Mouse (Mus musculus) embryo, embryonic 10 days (tissue): ENCODE data around the gene Spock1.
A peak's percentile ranks its signal among the peaks of the same experiment; 100 is the strongest.
"Not testable (repeated sequence)": the region's sequence is repeated elsewhere in the genome, so short reads cannot be mapped to it uniquely, and the experiment has no call there.

Experiments used
- DNase-seq: peaks from one replicate; pipeline ENCODE4 v3.0.0-alpha.2; 2015; ENCODE audit warnings: low spot score

Spock1 gene

DNA sequence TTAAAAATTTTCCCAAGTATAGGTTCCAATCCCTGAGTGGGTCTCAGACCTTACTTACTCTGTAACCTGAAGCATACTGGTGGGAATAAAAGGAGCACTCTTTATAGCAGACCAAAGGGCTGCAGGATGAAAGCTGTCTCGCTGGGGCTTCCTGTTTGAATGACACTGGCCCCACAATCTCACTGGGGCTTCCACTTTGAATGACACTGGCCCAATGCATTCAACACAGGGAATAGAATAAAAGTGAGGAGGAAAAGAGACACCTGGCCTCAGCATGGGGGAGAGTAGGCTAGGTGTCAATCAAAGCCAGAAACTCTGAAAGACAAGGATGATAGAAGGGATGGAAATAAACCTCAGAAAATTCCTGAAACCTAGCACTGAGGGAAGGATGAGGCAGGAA is 413.3 kb downstream of the Spock1 start:
- no peak for DNase-seq

DNA sequence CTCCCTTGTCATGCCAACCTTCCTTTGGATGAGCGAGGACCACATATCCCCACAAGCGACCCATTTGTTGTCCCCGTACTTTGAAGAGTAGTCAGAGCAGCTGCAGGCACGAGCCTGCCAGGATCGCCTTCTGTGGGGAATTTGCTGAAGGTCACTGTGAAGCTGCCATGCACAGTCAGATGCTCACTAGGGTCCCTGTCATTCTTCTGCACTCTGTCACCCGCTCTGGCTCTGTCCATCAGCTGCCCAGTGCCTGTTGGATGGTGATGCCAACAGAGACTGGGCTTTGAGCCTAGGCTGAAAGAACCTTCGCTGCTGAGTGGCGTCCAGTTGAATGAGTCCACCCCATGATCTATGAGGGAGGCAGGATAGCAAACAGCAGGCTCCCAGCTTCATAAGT is 419.2 kb downstream of the Spock1 start:
- no peak for DNase-seq

DNA sequence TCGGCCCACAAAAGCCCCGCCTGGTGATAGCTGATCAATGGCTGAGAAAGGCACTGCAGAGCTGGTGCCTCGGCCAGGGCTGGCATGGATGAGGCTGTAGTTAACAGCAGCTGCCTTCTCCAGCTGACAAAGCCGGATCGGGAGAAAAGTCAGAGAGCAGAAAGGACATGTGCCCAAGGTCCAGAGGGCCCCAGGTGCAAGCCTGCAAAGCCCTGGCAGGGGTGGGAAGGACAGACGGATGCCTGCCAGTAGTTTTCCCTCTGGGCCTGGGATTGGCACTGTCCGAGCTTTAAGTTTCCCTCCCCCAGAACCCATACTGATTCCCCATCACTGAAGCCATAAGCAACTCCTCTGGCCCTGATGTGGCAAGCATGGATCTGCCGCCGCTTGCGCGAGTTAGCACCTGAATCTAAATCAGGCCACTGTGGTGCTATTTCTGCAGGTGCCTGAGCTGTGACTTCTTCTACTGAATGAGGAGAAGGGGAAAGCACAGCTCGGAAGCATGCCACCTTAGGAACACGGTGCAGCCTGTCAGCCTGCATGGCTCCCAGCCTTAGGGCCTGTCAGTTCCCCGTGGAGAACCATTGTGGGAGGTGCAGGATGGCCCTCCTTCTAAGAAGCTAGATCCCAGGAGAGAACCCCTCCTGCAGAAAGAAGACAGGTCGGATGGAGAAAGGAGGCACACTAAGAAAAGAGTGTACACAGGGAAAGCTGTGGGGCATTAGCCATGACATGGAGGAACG is 423.5 kb downstream of the Spock1 start:
- DNase-seq = no peak

DNA sequence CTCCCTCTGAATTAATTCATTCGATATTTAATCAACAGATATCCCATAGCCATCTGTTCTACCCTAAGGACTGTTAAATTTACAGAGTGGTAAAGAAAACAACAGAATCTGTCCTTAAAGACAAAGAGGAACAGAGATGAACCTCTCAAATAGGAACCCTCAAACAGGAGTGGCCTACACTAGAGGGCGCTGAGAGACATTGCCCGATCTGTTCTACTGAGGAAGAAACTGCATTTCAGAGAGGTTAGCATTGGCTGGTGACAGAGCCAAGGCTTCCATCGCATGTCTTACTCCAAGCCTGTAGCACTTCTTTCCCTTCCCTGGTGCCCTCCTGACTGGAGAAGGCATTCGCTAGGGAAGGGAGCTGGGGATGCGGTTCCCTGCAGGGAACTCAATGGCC is 431.4 kb downstream of the Spock1 start:
- peak; percentile 70 for DNase-seq

DNA sequence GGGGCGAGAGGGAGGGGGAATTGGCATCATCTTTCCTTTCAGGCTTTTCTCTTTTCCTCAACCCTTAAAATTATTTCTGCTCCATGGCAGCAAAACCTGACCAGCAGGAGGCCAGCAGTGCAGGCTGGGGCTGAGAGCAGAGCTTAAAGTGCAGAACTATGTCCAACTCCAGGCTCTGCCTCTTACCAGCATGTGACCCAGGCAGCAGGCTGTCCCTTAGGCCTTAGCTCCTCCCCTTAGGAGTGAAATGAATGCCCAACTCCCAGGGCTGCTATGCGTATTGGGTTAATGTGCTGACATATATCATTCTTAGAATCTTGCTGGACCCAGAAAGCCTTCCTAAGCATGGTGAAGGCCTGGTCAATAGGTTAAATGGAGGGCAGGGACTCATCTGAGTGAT is 434.1 kb downstream of the Spock1 start:
- DNase-seq = peak; percentile 13

DNA sequence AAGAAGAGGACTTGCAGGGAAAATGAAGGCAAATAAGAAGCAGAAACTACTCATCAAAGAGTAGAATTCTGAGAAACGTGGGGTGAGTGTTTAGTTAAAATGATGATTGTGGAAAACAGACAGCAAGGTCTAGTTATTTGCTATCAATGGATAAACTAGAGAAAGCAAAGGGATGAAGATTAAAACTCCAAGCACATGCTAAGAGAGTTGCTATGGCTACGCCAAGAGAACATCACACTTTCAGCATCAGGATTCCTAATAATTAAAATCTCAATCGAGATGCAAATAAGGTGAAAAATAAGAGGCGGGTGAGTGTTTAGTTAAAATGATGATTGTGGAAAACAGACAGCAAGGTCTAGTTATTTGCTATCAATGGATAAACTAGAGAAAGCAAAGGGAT is 437.2 kb downstream of the Spock1 start:
- not testable (repeated sequence) for DNase-seq

DNA sequence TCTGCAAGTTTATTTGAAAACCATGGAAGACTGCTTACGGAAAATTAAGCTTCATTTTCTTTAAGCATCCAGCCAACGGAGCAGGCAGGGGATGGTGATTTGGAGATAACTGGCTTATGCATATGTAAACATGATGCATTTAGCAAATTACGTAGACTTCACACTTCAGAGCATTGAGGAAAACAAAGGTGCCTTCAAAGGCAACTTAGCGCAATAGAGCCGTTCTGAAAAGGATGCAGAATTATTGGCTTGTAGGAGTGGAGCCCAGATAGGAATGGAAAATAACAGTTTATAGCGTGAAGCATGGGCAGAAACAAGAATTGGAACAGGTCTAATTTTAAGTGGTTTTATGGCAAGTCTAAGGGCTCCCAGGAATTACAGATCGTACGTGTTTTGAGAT is 448.2 kb downstream of the Spock1 start:
- DNase-seq = no peak

DNA sequence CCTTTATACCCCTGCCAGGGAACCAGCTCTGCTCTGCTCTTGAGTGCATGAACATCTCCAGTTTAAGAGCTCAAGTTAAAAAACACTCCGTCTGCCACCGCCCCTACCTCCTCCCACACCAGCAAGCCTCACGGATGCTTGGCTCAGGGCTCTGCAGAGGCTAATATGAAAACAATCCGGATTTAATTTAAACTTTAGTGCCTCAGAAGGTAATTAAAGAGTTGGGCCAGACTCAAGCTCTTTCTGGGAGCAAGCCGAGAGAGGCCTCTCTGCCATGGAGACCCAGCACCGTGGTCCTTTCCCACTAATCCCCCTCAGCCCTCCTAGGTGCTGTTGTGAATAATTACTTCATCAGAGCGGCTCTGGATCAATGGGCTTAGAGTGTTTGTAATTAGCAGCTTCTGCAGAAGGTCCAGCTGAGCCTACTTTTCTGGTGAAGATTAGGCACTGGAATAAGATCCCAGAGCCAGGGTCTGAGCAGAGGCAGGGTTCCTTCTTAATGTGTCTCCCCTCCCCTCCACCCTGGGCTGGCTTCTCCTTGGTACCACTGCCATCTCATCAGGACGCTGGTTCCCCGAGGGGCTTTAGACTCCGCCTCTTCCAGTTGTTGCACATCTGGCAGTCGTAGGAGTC is 457.8 kb downstream of the Spock1 start:
- DNase-seq = no peak

DNA sequence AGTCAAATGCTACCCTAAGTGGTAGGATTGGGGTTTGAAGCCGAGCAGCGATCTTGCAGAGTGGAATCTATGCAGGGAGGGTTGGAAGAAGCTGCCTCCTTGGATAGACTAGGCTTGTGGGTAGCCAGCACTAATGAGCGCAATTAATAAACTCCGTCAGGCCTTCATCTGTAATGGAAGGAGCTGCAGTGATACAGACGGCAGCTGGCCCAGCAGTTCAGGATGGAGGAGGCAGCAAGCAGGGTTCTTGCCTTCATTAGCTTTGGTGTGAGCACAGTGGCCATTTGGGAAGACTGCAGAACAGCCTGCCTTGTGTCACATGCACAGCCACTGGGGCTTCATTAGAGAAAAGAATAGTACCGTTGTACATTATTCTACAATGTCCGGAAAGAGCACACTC is 459.2 kb downstream of the Spock1 start:
- no peak for DNase-seq

DNA sequence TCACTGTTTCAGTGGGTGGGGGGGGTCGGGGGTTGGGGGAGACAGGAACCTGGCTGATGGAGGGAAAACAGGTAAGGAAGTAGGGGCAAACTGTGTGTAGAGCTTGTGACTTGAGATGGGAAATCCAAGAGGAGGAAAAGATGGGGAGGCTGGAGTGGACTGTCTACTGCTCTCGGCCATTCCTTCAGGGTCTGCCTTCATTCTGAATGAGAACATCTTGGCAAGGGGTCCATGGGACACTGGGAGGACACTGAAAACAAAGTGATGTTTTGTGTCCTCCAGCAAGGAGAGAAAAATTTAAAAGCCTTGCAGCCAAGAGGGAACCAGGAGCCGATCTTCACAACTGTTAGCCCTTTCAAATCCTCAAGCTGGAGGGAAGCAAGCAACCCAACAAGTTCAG is 463.2 kb downstream of the Spock1 start:
- DNase-seq = no peak

DNA sequence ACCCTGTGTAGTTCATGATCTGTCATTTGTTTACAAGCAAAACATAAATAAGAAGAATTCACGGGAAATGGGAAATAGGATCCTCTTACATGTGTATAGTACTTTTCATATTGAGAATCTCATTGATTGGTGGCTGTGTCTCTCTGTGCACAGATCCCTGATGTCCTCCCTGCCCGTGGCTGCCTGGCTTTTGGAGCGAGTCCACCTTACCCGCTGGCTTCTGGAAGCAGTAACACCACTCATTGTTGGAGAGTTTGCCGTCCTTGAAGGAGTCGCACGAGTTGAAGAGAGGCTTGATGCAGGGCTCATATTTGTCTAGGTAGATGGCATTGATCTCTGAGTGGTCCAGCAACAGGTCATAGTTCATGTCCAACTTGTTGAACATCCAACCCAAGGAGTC is 468.0 kb downstream of the Spock1 start:
- no peak for DNase-seq

DNA sequence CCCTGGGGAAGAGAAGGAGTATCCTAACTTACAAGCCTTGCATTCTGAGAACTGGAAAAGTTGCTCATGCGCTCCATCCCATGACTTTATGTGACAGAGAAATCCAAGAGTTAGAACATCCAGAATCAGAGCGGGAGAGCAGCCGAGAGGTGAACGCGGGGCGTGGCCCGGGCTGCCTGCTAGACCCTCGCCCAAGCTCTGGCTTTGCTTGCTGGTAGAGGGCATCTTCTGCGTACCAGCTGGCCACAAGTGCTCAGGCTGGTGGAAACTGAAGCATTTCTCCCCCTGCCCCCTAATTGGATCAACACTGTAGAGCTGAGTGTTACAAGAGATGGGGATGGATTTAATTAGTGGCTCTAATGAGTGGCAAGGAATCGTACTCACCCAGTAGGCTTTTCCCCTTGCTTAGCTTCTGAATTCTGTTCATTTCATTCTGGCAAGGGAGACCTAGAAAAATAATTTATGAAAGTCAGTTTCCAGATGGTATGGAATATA is 472.4 kb downstream of the Spock1 start:
- no peak for DNase-seq

DNA sequence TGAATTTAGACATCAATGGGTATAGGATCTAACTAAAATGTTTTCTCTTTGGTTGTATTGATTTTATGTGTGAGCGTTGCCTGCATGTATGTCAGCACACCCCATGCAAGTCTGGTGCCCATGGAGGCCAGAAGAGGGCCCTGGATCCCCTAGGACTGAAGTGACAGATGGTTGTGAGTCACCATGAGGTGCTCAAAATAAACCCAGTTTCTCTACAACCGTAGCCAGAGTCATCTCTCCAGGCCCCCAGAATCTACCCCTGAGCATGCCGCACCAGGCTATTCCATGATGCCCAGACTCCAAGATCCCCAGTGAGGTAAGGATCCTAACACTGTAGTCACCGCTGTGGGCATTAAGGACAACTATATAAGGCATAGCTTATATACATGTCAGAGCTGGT is 474.3 kb downstream of the Spock1 start:
- no peak for DNase-seq

DNA sequence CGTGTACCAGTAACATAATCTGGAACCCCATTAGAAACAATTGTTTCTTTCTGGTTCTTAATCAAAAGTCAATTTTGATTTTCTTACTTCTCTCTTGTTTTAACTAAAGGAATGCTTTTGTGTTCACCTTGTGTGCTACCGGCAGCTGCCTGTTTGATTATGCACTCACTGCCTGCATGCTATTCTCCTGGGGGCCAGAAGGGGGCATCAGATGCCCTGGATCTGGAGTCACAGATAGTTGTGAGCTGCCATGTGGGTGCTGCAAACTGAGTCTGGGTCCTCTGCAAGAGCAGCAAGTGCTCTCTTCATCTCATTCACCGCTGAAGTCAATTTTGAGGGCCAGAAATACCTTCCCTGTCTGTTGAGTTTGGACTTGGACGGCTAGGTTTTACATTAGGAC is 476.3 kb downstream of the Spock1 start:
- no peak for DNase-seq

DNA sequence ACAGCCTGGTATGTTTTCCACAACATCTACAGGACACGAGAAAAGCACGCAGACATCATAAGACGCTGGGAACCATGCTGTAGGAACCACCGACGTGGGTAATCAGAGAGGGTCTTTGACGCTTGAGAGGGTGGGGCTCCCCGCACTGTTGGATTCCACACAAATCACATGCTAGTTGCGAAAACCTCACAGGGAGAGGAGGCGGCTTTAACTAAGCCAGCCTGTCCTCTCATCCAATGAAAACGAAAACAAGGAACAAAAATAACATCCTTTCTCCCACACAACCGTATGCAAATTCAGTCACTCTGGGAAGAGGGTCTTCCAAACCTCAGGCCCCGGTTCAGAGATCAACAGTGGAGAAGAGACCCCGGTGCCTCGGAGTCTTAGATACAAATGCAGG is 479.3 kb downstream of the Spock1 start:
- DNase-seq = no peak

DNA sequence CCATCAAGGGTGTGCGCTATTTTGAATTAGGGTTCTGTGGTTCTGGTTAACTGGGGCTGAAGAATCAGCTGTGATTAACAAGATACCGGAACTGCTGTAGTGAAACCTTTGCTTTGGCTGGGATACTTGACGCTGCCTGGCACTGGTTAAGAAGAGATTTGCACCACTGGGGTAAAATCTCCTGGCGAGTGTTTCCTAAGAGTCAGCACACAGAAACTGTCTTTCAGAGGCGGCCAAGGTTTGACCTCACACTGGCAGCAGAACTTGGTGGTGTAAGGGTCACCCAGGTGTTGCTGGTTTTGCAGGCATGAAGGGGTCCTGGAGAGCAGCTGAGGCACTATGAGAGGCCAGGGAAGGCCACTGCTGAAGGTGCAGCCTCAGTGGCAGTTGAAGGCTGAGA is 489.4 kb downstream of the Spock1 start:
- DNase-seq = no peak

DNA sequence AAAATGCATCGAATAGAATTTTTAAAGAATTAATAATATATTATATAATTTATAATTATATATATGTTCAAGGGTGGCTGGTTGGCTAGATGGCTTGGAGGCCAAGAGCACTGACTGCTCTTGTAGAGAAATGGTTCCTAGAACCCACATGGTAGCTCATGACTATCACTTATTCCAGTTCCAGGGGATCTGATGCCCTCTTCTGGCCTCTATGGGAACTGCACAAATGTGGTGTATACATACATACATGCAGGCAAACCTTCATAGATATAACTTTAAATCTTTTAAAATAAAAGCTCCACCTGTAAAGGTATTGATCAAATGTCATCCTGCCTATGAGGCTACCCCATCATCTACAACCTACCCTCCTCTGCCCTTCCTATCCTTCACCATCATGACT is 493.4 kb downstream of the Spock1 start:
- no peak for DNase-seq

DNA sequence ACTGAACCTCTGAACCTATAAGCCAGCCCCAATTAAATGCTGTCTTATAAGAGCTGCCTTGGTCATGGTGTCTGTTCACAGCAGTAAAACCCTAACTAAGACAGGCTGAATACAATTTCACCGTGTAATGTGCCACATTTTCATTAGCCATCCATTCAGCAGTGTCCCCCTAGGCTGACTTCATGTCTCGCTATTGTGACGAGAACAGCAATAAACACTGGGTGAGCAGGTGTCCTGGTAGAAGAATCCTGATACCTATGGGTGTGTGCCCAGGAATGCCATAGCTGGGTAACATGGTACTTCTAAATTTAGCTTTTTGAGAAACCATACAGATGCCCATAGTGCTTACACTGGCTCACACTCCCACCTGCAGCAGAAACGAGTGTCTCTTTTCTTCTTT is 500.5 kb downstream of the Spock1 start:
- DNase-seq = no peak

DNA sequence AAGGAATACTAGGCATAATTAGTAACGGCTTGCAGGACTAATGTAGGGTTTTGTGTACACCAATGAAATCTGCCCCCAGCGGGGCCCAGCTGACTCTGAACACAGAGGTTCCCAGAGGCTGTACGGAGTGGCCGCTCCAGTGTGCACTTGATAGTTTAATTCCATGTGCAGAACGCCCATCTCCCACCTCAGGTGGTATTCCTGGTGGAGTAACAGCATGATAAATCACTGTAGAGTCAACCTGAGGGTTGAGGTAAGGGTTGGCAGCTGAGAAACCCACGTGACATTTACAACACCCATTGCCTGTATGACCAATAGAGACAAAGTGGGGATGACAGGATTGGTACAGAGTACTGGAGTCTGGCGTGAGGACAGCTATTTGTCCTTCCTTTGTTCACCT is 505.7 kb downstream of the Spock1 start:
- DNase-seq = no peak

DNA sequence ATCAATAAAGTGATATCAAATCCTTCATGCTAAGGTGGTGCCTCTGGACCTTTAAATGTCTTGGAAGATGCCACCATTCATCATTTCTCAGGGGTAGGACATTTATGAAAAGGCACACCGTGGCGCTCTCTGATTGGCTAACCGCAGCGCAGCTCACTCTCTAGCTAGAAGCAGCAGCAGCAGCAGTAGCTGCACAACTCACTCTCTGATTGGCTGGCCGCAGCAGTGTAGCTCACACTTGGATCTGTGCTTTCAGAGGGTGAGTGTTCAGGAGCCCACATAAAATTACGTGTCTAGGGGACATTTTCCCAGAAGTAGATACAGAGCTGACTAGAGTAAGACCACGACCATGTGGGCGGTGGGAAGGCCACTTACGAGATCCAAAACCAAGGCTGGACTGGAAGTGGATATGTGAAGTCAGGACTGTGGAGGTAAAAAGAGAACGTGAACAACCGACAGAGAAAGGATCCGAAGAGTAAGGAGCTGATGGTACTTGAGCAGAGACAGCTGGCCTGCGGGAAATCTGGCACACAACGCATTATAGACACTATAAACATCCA is 535.9 kb downstream of the Spock1 start:
- no peak for DNase-seq
